Mouse (Mus musculus) cerebellum, postnatal 36 days (tissue): ENCODE results near the gene Rdh13.

Experiments used
- DNase-seq, 2 experiments: peaks; one replicate each; pipeline ENCODE4 v3.0.0; 2021 to 2022; ENCODE audit warnings: mixed read lengths in 2 of 2

Rdh13 gene

DNA sequence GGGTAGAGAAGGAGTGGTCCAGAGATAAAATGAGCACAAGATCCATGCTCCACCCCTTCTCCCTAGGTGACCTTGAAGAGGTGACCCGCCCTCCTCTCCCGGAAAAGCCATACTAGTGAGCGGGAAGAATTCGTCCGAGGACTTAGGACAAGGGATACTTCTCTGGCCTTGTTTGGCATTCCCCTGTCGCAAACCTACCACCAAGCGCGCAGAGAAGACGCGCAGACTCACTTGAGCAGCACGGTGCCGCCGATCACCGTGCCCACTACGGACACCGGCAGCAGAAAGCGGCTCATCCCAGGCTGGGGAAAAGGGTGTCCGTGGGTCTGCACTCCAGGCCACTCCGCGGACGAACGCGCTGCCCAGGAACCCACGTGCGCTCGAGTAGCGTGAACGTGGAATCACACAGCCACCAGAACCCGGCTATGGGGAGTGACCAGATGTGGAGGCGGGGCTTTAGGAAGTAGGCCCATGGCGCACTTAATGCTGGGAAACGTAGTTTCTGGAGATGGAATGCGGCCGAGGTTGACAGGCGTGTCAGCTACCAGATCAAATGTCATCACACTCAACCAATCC lies at the start of gene Rdh13:
Gene Rdh13 (minus strand): TSS at position 434 of the 576 bp plus-strand sequence.
- DNase-seq, result peak; percentile 87 to 88

DNA sequence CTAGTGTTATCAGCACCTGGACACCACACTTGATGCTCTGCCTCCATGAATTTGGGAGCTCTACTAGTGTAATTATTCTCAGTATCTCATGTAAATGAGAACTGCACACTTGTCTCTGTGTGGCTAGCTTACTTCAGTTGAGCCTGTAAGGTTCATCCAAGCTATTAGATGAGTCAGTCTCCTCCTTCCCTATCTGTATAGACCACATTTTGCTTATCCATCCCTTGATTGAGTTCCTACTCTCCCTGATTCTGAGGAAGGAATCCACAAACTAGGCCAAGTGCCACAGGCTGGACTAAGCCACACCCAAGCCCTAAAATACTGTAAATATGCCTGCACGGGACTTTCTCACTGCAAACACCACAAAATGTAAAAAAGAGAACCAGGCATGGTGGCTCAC lies 48.5 kb upstream of the Rdh13 start:
- no peak for DNase-seq

DNA sequence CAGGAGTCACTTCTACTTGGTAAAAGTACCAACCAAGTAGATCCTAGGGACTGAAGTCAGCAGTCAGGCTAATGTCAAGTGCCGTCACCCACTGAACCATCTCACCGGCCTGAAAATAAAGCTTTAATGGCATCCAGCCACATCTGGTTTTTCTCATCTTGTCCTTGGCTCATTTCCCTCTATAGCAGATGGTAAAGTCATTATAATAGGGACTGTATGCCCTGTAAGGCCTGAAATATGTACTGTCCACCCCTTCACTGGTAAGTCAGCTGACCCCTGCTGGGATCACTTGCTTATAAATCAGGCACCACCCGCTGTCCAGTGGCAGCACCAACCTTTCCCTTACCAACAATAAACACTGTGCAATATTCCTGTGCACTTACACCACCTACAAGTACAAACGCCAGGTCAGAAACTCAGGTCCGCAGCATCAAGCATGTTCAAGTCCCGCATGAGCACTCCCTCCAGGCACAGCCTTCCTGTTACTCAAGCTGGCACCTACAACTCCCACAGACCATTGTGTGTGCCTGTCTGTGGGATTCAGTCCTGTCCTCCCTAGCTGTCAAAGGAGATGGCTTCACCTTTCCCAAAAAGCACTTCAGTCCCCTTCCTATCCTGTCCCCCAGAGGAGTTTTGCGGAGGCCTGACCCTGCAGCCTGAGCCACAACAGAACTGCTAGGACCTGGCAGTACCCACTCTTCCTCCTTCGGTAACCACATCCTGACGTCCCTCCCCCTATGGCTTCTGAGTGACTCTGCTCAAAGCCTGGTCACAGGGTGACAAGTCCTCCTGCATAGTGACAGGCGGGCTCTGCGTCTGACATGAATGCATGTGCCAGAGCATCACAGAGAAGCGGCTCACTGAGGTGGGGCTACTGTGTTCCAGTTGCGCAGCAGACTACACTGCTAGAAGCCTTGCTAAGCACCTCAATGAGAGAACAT lies 47.1 kb upstream of the Rdh13 start:
- DNase-seq, result peak in 1 of 2 experiments; percentile 18

DNA sequence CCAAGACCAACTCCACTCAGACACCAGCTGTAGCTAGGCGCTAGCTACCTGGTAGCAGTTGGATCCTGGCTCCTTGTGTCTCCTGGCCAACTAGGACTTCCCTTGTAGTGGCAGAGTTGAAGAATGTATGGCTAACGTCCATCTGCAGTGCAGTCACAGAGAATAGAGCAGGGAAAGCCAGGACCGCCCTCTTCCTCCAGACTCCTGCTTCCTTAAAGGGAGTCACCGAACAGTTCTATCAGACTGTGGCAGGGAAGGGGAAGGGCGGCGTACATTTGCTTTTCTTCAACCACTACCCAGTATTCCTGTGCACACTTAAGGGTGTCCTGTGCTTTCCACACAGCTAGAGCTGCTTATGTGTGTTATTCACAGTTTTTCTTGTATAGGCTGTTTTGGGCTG lies 45.9 kb upstream of the Rdh13 start:
- DNase-seq, result no peak

DNA sequence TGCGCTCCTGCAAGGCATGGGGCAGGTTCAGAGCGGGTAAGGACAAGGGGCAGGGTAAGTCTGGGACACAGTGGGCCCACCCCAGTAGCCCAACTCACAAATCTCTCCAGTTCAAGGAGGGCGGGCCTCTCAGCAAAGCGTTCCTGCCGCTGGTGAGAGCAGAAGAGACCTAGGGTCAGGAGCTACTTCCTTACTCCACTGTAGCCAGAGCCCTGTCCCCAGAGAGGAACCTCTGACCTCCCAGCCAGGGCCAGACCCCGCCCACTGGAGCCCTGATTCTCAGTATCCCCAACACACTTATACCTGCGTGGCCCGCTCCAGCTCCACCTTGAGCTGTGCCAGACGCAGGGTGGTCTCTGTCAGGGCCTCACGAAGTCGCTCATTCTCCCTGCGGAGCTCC lies 36.8 kb upstream of the Rdh13 start:
- DNase-seq, result no peak

DNA sequence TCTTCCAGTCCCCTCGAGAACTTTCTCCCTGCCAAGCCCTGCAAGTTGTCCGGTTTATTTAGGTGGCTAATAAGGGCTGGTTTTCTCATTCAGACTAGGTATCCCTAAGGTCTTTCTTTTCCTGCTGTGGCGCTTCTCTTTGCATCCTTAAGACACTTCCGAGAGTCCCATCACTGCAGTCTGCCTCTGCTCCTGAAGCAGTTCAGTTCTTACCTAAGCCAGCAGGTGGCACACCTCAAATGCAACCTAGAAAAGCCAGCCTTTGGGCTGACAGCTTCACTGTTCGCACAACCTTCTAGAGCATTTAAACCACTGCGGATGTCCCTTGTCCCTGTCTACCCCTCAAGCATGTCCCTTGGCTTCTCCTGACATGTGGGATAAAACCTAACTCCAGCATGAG lies 34.2 kb upstream of the Rdh13 start:
- DNase-seq, result peak; percentile 54 to 60

DNA sequence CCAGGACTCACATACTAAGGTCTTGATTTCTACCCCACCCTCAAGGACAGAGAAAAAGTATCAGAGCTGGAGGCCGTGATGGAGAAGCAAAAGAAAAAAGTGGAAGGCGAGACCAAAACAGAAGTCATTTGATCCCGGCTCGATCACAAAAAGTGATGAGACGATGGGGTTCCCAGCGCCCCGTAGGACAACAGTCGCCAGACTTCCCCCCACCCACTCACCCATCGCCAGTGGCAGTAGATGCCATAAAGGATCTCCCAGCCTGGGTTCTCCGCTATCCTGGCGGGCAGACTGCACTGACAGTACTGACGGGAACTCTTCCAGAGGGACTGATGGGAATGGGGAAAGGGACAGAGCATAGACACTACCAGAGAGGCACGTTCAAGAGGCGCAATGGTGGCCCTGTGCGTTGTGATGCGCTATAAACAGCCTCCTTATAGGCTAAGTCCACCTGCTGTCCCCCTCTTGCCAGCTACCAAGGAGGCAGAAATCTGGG lies 33.4 kb upstream of the Rdh13 start:
- no peak for DNase-seq

DNA sequence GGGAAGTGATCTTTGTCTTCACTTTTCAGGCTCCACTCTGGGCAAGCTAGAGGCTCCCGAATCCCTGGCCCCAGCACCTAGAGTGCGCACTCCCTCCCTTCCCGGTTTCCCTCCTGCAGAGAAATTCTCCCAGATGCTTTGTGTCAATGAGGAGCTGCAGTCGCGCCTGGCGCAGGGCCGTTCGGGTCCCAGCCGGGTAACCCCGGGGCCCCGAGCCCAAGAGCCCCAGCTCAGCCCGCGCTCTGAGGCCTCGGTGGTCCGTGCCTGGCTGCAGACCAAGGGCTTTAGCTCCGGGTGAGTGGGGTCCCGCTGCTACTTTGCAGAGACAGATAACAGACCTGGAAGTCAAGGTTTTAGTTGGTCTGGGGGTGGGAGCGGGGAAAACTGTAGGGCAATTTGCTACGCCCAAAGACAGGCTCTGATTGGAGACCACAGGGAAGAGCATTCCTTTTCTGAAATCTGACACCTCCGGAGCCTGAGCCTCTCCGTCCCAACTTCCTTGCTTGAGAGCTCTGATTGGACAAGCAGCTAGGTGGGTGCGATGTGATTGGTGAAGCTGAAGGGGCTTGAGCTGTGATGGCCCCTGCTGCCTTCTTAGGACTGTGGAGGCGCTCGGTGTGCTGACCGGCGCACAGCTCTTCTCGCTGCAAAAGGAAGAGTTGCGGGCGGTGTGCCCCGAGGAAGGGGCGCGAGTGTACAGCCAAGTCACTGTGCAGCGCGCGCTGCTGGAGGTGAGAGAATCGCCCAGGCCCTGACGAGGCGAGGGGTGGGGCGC lies 32.8 kb upstream of the Rdh13 start:
- peak; percentile 71 to 74 for DNase-seq

DNA sequence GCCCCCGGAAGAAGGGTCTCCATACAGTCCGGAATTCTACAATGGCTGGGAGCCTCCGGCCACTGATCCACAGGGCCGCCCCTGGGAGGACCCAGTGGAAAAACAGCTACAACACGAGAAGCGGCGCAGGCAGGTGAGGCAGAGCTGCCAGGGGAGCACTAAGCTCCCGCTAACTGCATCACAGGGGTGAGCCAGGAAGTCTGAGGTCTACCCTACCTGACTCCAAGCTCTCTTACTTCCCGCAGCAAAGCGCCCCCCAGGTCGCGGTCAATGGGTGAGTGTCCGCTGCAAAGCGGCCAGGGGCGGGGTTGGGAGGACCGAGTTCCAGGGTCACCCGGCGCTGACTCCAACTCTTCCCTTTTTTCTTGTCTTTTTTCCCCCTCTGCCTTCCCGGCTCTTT lies 28.5 kb upstream of the Rdh13 start:
- DNase-seq, result no peak

DNA sequence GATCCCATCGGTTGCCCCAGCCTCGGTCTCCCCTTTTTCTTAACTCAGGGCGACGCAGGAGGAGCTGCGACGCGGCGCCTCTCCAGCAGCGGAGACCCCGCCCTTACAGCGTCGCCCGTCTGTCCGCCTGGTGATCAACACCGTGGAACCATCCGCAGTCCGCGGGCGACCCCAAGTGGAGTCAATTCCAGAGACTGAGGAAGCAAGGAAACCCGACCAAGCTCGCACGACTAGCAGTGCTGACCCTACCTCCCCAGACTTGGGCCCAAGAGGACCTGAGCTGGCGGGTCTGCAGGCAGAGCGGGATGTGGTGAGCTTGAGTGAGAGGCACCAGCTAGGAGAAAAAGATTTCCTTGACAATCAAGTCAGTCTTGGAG lies 25.7 kb upstream of the Rdh13 start:
- DNase-seq, result peak; percentile 78 to 79

DNA sequence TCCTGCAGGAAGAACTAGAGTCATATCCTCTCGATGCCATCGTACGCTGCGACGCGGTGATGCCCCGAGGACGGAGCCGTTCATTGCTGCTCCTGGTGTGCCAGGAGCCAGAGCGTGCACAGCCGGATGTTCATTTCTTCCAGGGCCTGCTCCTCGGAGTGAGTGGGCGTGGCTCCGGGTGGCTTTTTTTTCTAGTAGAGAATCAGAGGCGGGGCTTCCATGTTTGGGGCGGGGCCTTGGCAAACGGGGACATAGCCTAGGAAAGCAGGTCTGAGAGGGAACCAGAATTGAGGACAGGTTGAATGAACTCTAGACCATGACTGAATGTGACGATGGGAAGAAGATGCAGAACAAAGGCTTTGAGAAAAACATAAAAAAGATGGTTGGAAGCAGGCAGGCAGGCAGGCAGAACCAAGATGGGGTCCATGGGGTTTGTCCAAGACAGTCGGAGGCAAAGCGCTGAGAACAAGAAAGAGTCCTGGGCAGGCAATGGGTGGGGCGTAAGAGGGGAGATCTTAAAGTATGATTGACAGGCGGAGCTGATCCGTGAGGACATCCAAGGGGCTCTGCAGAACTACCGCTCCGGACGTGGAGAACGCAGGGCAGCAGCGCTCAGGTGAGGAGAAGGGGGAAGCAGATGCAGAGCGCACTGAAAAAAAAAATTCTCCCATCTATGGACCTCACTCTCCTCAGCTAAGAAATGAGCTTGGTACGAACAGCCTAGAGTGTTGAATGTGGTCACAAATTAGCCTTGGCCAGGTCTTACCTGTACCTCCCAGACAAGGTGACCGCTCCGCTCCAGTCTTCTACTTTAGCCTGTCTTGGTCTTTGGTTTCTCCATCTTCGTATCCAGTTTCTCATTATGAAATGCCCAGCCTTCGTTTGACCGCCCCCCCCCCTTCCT lies 25.1 kb upstream of the Rdh13 start:
- peak; percentile 49 to 54 for DNase-seq

DNA sequence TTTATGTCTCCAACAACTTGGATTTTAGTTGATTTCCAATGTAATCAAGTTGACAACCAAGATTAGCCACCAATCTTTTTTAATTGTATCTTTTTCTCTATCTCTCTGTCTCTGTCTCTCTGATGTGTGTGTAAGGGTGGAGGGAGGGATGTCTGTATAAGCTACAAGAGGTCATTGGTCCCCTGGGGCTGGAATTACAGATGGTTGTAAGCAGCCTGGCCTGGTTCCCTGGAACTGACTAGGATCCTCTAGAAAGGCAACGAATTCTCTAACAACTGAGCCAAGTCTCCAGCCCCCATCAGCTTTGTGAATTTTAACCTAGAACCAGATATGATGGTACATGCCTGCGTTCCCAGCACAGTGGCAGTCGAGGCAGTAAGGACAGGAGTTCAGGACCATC lies 22.4 kb upstream of the Rdh13 start:
- no peak for DNase-seq

DNA sequence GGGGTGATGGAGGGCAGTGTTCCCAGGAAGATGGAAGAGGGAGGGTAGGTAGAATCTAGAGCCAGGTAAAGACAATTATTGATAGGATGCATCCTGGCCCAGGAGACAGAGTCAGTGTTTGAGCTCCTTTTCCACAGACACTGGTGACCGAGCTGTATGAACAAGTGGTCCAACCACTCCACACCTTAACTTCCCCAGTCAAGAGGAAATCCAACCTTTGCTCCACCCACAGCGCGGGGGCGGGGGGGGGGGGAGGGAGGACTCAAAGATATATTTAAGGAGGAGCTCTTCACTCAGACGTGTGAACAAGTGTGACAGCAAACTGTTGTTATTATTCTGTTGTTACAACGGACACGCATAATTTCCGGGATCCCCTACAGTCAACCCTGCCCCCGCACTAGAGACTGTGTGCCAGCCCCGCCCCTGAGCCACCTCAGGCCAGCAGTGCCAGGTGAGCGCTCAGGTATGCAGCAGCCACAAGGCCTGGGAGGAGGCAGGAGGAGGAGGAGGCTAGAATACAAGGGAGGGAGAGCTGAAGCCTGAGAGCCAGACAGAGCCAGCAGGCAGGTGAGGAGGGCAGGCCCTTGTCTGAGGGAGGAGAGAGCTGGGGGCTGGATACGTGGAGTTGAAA lies 18.9 kb upstream of the Rdh13 start:
- DNase-seq, result no peak

DNA sequence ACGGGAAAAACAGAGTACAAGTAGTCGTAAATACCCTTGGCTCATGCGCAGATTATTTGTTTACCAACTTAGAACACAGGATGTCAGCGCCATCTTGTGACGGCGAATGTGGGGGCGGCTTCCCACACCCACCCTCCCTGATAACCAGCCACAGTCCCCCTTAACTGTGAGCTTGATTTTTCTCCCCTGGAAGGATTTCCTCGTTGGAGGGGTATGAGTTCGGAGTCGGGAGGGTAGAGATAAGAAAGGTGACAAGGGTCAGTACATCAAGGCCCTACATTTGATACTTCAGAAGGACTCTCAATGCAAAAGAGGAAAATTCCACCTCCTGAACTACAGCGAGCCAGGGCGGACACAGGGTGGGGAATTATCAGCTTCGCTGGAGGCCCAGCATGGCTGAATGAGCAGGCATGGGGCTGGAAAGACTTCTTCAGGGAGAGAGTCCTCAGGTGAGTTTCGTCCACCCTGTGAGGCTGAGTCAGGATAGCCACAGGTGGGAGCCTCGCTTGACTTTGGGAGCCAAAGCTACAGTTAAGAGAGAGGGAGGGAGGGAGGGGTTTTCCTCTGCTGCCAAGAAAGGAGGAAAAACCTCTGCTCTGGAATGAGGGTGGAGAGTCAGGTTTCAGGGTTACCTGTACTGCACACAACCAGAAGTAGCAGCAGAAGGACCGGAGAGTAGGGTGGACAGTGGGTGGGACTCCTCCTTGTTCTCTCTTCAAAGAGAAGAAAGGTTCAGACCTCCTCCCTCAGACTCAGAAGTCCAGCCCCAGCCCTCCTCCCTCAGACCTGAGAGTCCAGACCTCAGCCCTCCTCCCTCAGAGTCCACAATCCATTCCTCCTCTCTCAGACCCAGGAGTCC lies 15.4 kb upstream of the Rdh13 start, which contains the start of gene Eps8l1:
Gene Eps8l1 (plus strand): TSS at position 99 of the 859 bp plus-strand sequence.
- no peak for DNase-seq

DNA sequence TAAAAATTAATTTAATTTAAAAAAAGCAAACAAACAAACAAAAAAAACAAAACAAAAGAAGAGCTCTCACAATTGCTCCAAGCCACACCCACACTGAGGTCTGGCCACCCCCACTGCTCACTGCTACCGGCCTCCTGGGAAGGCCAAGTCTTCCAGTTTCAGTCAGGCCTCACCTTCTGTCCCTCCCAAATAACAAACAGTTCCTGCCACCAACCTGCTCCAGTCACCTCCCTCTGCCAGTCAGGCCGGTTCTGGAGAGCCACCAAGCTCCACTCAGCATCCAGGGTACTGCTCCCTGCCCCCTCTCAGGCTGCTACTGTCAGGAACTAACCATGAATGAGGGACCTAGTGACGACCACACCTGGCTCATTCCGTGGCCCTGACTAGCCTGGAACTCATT lies 7.2 kb upstream of the Rdh13 start:
- DNase-seq, result no peak

DNA sequence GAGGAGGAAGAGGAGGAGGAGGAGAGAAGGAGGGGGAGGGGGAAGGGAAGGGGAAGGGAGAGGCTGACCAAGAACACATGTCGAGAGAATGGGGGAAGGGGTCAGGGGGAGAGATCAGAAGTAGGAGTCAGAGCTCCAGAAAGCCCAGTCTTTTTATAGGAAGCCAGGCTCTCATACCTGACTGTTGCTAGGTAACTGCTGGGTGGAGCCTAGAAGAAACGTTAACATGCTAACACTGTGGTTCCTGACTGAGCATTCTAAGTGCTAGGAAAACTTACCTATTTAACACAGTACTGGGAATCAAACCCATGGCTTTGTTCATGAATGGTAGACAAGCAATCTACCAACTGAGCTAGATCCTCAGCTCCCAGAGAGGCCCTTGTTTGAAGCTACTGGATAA lies 3.8 kb upstream of the Rdh13 start:
- DNase-seq, result no peak

DNA sequence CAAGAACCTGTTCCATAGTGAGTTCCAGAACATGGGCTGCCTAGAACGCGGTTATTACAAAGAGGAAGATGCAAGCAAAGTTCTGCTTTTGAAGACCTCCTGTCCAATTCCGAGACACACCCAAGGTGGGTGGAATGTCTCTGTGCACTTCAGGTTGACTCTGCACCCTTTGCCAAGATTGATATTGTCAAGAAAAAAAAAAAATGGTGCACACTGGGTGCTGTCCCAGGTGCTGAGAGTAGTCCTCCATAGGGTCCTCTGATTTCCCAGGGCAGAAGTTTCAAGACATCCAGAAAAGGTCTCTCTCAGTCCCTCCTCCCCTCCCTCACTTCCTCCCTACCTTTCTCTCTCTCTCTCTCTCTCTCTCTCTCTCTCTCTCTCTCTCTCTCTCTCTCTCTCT lies 3.0 kb upstream of the Rdh13 start:
- no peak for DNase-seq

DNA sequence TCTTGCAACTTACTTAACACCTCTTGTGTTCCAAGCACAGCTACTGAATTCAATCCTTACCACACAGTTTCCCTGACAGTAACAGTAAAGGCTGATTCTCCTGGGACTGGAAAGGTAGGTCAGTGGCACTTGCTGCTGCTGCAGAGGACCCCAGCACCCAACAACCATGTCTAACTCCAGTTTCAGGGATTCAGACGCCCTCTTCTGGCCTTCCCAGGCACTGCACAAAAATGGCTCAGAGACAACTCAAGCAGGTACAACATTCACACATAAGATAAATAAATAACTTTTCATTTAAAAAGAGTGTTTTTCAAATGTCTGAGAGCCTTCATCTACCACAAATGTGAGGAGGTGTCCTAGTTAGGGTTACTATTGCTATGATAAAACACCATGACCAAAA lies 1.7 kb upstream of the Rdh13 start:
- DNase-seq, result no peak

DNA sequence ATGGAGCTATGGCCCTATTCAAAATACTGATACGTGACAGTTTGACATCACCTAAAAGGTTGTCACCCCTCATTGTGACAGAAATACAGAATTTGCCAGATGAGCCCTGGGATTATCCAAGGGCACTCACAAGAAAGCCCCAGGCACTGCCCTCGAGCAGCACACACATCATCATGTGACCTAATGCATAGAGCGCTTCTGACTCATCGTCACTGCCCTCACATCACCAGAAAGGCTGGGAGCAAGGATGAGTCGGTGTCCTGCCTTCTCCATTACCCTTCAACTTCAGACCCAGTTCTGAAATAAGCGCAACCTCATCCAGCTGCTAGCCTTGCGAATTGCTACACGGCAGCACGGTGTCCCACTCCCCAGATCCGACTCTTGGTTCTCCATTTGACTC lies 4.9 kb downstream of the Rdh13 start:
- no peak for DNase-seq

DNA sequence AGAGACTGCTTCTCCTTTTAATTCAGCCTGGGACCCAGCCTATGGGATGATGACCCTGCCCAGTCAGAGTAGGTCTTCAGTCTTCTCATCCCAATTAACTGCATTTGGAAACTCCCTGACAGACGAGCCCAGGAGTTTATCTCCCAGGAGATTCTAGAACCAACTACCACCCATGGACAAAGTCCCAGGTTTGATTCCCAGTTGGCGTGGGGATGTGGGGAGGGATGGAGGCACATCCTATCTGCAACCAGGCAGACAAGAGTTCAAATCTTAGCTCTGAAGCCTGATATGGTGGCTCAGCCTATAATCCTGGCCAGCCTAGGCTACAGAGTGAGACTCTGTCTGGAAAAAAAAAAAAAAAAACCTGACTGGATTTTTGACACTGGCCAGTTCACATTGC lies 7.7 kb downstream of the Rdh13 start:
- DNase-seq, result no peak

DNA sequence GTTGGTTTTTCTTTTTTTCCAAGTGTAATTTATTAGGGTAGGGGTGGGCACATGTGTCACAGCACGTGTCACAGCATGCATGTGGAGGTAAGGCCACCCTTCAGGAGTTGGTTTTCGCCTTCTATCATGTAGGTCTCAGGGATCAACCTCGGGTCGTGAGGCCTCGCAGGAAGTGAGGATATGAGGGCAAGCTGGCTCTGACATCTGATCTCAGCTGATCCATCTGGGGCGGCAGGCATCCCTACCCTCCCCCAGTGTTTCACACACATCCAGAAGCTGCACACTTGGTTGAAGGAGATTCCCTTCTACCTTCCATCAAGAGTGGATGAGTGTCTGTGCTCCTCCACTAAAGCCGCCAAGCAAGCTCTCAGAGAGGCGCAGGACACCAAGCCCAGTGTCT lies 13.4 kb downstream of the Rdh13 start:
- DNase-seq, result no peak
